Mouse (Mus musculus) testis, adult 2 months (tissue): ENCODE results near the gene Zfp422.

ENCODE experiments used
- CTCF ChIP-seq: fragments of 200-500 bp; IDR thresholded peaks from 2 replicates; pipeline ENCODE4 v1.5.1; 2012; ENCODE audit warnings: low read depth, mild to moderate bottlenecking, inconsistent platforms, low read length, moderate library complexity; ENCODE audit not compliant: control insufficient read depth, insufficient read depth, insufficient replicate concordance
- POLR2A ChIP-seq: fragments of 200-500 bp; IDR thresholded peaks from 2 replicates; pipeline ENCODE4 v1.6.1; 2012; ENCODE audit warnings: low read depth, mild to moderate bottlenecking, inconsistent platforms, low read length, moderate library complexity; ENCODE audit not compliant: control insufficient read depth

DNA sequence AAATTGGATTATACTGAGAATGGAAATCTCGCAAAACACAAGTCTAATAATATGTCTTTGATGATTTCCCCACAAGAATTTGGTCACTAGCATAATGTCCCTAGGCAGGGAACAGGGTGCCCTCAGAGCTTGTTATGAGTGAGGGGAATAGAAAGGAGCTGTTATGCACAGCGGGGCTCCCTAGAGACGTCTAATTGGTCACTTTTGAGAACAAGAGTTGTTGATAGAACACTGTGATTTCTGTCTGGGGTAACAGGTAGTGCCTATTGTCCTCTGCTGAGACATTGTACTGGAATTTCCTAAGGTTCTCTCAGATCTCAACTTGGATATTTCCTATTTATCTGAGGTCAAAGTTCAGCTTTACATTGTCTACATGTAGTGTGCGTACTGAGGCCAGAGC, 44.7 kb downstream of the Zfp422 start, which contains the start of gene Olfr215:
- no peak for TF ChIP-seq CTCF
- no peak for TF ChIP-seq POLR2A
